Mouse (Mus musculus): ENCODE data around the gene Elavl3. TPM values are rescaled to one million over a fixed set of nuclear protein-coding genes. Genes with fewer than 3 reads are reported as not detected.

Gene Elavl3
- polyA plus RNA-seq, 1 experiment, result 0.64 TPM

- no peaks in the 10 kb centered on the region; the same call in 1 of the 2 replicates for H3K36me3 ChIP-seq (ENCODE audit: control insufficient read depth, insufficient read depth, low read length)
- no peaks in the 10 kb centered on the region; the same call in 1 of the 2 replicates for H3K4me1 ChIP-seq (ENCODE audit: control insufficient read depth, insufficient read depth, low read length)
- no peak overlapping the region for H3K4me3 ChIP-seq (ENCODE audit: insufficient read depth, low read depth, low read length)
- no peak for DNase-seq
- H3K27me3 ChIP-seq (replicated peaks; ENCODE audit: control insufficient read depth, insufficient read depth, low read length), result no peaks in the 10 kb centered on the region
- TF ChIP-seq CTCF (conservative IDR thresholded peaks at IDR 0.05; ENCODE audit: insufficient read depth, insufficient read length, low read depth, low read length) (no peak), POLR2A (IDR thresholded peaks at IDR 0.05; ENCODE audit: low read depth, low read length) (no peak)
- WGBS, result 91% methylated on average over 9 of the region's 9 CpGs
- no peak overlapping the region for H3K27ac ChIP-seq (ENCODE audit: insufficient read depth, low read depth, low read length)
Measured at GRCm38 (mm10) chr9:22058011-22058424, 6.2 kb upstream of the Elavl3 start.

GRCm38 (mm10) chr9:22057031-22057517, 5.3 kb upstream of the Elavl3 start:
- Histone ChIP-seq H3K4me1 (ENCODE audit: control insufficient read depth, insufficient read depth, low read length) (no peaks in the 10 kb centered on the region; the same call in 1 of the 2 replicates), H3K27me3 (replicated peaks; ENCODE audit: control insufficient read depth, insufficient read depth, low read length) (no peaks in the 10 kb centered on the region), H3K27ac (ENCODE audit: insufficient read depth, low read depth, low read length) (no peak overlapping the region), H3K36me3 (ENCODE audit: control insufficient read depth, insufficient read depth, low read length) (no peaks in the 10 kb centered on the region; the same call in 1 of the 2 replicates), H3K4me3 (ENCODE audit: insufficient read depth, low read depth, low read length) (no peak overlapping the region)
- WGBS, result 89% methylated on average over 9 of the region's 9 CpGs
- no peak for DNase-seq
- TF ChIP-seq CTCF (conservative IDR thresholded peaks at IDR 0.05; ENCODE audit: insufficient read depth, insufficient read length, low read depth, low read length), result no peak
- no peak for TF ChIP-seq POLR2A (IDR thresholded peaks at IDR 0.05; ENCODE audit: low read depth, low read length)

- 61% methylated on average over 9 of the region's 9 CpGs for WGBS
- DNase-seq, result peak; percentile 74
- no peak overlapping the region for H3K27ac ChIP-seq (ENCODE audit: insufficient read depth, low read depth, low read length)
Measured at GRCm38 (mm10) chr9:22056303-22056910, 4.6 kb upstream of the Elavl3 start.

GRCm38 (mm10) chr9:22055713-22056112, 3.9 kb upstream of the Elavl3 start:
- WGBS, result 42% methylated on average over 29 of the region's 29 CpGs
- no peak for DNase-seq
- TF ChIP-seq CTCF (conservative IDR thresholded peaks at IDR 0.05; ENCODE audit: insufficient read depth, insufficient read length, low read depth, low read length), result no peak
- no peak for TF ChIP-seq POLR2A (IDR thresholded peaks at IDR 0.05; ENCODE audit: low read depth, low read length)
- no peak overlapping the region for H3K4me3 ChIP-seq (ENCODE audit: insufficient read depth, low read depth, low read length)
- H3K27me3 ChIP-seq (replicated peaks; ENCODE audit: control insufficient read depth, insufficient read depth, low read length), result peaks cover 4% of the 10 kb centered on the region
- no peaks in the 10 kb centered on the region; the same call in 1 of the 2 replicates for H3K4me1 ChIP-seq (ENCODE audit: control insufficient read depth, insufficient read depth, low read length)
- no peaks in the 10 kb centered on the region; the same call in 1 of the 2 replicates for H3K36me3 ChIP-seq (ENCODE audit: control insufficient read depth, insufficient read depth, low read length)
- H3K27ac ChIP-seq (ENCODE audit: insufficient read depth, low read depth, low read length), result no peak overlapping the region

More at GRCm38 (mm10) chr9:22056303-22056910, 4.6 kb upstream of the Elavl3 start:
- TF ChIP-seq POLR2A (IDR thresholded peaks at IDR 0.05; ENCODE audit: low read depth, low read length), result no peak
- TF ChIP-seq CTCF (conservative IDR thresholded peaks at IDR 0.05; ENCODE audit: insufficient read depth, insufficient read length, low read depth, low read length), result no peak
- H3K27me3 ChIP-seq (replicated peaks; ENCODE audit: control insufficient read depth, insufficient read depth, low read length), result peaks cover 3% of the 10 kb centered on the region
- no peaks in the 10 kb centered on the region; the same call in 1 of the 2 replicates for H3K4me1 ChIP-seq (ENCODE audit: control insufficient read depth, insufficient read depth, low read length)
- H3K36me3 ChIP-seq (ENCODE audit: control insufficient read depth, insufficient read depth, low read length), result no peaks in the 10 kb centered on the region; the same call in 1 of the 2 replicates
- H3K4me3 ChIP-seq (ENCODE audit: insufficient read depth, low read depth, low read length), result no peak overlapping the region

- Histone ChIP-seq H3K4me3 (ENCODE audit: insufficient read depth, low read depth, low read length) (no peak overlapping the region), H3K36me3 (ENCODE audit: control insufficient read depth, insufficient read depth, low read length) (no peaks in the 10 kb centered on the region; the same call in 1 of the 2 replicates), H3K27me3 (replicated peaks; ENCODE audit: control insufficient read depth, insufficient read depth, low read length) (peaks cover 4% of the 10 kb centered on the region), H3K4me1 (ENCODE audit: control insufficient read depth, insufficient read depth, low read length) (no peaks in the 10 kb centered on the region; the same call in 1 of the 2 replicates), H3K27ac (ENCODE audit: insufficient read depth, low read depth, low read length) (no peak overlapping the region)
- WGBS, result 1% methylated on average over 32 of the region's 32 CpGs
- no peak for TF ChIP-seq POLR2A (IDR thresholded peaks at IDR 0.05; ENCODE audit: low read depth, low read length)
- TF ChIP-seq CTCF (conservative IDR thresholded peaks at IDR 0.05; ENCODE audit: insufficient read depth, insufficient read length, low read depth, low read length), result peak; percentile 75
- DNase-seq, result peak; percentile 83
Measured at GRCm38 (mm10) chr9:22054411-22055076, 2.7 kb upstream of the Elavl3 start.

- no peak for DNase-seq
- Histone ChIP-seq H3K27ac (ENCODE audit: insufficient read depth, low read depth, low read length) (no peak overlapping the region), H3K36me3 (ENCODE audit: control insufficient read depth, insufficient read depth, low read length) (no peaks in the 10 kb centered on the region; the same call in 1 of the 2 replicates), H3K27me3 (replicated peaks; ENCODE audit: control insufficient read depth, insufficient read depth, low read length) (peaks cover 4% of the 10 kb centered on the region), H3K4me3 (ENCODE audit: insufficient read depth, low read depth, low read length) (no peak overlapping the region), H3K4me1 (ENCODE audit: control insufficient read depth, insufficient read depth, low read length) (no peaks in the 10 kb centered on the region; the same call in 1 of the 2 replicates)
- 29% methylated on average over 6 of the region's 7 CpGs for WGBS
- TF ChIP-seq CTCF (conservative IDR thresholded peaks at IDR 0.05; ENCODE audit: insufficient read depth, insufficient read length, low read depth, low read length) (no peak), POLR2A (IDR thresholded peaks at IDR 0.05; ENCODE audit: low read depth, low read length) (no peak)
Measured at GRCm38 (mm10) chr9:22053657-22054056, 1.8 kb upstream of the Elavl3 start.

Data from kidney, adult 2 months (tissue).